Mouse (Mus musculus): ENCODE results near the gene Glra1.

- TF ChIP-seq CTCF (IDR thresholded peaks at IDR 0.05) = no peak
- no peak for TF ChIP-seq POLR2A (IDR thresholded peaks at IDR 0.05; ENCODE audit: insufficient read depth, low read depth, low read length)
Observed at GRCm38 (mm10) chr11:55465177-55465576, 142.8 kb downstream of the Glra1 start.
